Mouse (Mus musculus) right cerebral cortex, adult 2 months (tissue): Measurements from ENCODE around the gene Pcolce2.
A peak's percentile ranks its signal among the peaks of the same experiment; 100 is the strongest.
"Not testable (repeated sequence)": the region's sequence is repeated elsewhere in the genome, so short reads cannot be mapped to it uniquely, and the experiment has no call there.

Source experiments
- DNase-seq, 2 experiments: peaks; one replicate each; pipeline ENCODE4 v3.0.0; 2021 to 2022; ENCODE audit warnings: low spot score in 2 of 2

The Pcolce2 gene

DNA sequence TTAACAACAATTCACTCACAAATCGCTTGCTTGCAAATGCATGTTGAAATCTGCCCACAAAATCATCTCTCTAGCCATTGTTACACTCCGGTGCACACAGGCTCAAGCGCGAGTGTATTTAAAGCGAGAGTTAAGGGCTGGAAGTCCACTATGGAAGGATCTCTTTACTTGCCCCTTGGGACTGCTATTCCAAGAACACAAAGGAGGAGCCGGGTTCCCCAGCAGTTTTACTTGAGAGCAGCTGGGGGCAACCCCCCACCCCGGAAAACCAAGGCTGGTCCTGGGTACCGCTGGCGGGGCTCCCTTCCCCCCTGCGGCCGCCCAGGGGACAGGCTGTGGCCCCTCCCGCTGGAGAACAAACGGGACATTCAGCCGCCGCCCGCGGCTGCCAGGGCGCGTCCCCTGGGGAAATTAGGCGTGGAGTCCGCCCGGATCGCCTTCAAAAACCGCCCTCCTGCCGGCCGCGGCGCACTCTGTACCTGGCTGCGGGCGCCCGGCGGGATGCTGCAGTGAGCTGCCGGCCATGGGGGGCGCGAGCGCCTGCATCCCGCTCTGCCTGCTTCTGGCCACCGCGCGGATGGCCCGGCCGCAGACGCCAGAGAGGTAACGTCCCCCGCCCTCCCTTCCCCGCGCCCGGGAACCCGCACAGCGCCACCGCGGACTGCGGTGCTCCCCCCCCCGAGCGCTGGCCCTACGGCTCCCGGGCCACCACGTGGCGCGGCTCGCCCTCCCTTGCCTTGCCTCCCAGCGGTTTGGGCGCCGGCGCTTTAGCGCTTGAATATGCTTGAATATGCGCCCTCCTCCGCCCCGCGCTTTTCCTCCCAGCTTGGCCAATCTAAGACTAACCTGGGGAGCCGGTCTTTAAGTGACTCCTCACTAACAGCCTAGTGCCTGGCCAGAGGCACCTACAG lies at the start of gene Pcolce2:
Gene Pcolce2 (plus strand): TSS at position 331 of the 911 bp plus-strand sequence.
- DNase-seq: peak; percentile 17 to 18

DNA sequence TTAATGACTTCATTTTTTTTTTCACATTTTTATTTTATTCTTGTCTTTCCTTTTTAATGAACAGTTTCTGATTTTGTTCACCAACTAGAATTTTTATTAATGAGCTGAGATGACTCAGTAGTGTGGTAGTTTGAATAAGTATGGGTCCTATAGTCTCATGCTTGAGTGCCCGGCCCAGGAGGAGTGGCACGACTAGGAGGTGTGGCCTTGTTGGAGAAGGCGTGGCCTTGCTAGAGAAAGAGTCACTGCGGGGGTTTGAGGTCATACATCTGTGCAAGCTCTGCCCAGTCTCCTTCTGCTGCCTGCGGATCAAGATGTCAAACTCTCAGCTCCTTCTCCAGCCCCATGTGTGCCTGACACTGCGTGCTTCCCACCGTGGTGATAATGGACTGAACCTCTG lies 49.3 kb upstream of the Pcolce2 start:
- no peak for DNase-seq

DNA sequence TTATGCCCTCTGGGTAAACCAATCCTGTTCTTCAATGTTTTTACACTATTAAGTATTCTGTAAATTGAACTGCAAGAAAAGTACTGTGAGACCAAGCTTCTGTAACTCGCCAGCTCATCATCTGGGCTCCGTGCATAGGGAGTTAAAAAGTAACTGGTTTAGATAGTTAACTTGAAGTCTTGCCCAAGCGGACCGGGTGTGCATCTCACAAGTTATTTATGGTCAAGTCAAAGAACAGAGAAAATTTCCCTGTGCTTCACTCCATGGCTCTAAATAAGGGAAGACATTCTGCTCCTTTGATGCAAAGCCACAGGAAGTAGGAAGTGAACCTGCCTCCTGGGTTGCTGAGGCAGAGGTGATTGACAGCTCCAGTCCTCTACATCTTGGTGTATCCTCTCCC lies 43.1 kb upstream of the Pcolce2 start:
- DNase-seq: no peak

DNA sequence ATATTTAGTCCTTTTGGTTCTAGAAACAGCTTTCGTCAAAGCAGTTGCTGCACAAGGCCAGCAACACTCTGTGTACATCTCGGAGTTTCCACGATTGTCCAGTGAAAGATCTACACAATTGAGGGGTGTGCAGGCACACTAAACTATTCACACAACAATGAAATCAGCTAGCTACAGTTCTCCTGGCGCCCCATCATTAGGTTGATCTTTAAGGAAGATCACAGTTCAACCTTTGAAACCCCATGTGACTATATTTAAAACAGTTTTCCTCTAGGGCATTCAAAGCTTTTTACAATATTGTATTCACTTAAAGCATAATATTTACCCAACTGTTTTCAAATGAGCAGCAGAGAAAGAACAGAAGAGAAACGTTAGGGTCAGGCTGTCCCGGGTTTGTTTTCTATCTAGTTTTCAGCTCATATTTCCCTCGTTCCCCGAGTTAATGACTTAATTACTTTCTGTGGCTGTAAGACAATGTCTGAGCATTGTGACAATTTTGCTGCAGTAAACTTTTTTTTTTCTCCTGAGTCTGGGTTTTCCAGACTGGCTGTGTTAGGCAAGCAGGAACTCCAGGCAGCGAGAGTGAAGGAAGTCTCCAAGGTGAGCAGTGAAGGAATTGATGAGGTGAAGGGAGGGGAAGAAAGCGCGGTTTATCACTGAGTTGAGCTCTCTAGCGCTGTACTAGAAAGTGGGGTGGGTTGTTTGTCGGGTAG lies 39.8 kb upstream of the Pcolce2 start:
- no peak for DNase-seq

DNA sequence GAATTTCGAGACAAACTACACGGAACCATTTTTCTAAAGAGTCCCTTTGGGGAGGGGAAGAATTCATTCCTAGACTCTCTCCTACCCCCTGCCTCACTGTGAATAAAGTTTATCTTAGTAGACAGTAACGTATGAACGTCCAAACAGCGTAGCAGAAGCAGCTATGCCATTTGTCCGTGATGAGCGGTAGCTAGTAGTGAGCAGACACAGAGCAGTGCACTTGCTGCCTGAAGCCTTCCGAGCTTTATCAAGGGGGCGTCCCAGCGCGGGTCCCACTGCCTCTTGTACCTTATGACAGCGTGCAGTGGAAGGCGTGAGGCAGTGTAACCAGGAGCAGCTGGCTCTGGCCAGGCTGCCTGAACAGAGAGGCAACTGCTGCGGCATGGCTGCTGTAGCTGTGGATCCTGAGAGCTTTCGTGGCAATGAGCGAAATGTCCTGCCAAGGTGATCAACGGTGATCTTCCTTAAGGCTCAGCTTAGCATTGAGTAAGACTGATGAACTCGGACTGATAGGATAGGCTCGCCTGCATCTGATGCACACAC lies 39.2 kb upstream of the Pcolce2 start:
- DNase-seq: no peak

DNA sequence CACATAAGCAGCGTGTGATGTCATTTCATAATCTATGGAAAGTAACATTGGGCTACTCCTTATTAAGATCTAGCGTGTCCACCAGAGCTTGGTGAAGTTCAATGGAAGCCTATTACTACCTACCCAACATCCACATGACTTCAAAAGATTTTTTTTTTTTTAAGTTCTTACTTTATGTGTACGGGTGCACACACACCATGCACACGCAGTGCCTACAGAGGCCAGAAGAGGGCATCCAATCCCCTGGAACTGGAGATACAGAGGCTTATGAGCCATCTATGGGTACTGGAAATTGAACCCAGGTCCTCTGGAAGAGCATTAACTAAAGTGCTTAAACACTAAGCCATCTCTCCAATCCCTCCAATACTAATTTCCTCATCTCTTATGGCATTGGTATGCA lies 38.0 kb upstream of the Pcolce2 start:
- no peak for DNase-seq

DNA sequence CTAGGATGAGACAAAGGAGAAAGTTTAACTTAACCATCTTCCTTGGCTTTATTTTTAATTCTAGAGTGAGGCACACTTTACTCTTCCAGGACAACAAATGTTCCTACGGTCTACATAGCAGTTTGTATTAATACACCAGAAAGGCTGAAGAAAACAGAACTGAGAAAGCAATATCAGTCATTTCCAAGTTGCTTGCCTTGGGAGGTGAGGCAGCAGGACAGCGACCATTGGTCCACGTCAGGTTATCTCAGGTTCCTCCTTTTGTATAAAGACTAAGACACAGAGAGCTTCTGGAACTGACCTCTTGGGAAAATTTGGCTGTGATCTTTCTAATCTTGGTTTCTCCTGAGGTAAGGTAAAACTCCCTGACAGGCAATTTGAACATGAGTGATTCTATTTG lies 34.6 kb upstream of the Pcolce2 start:
- no peak for DNase-seq

DNA sequence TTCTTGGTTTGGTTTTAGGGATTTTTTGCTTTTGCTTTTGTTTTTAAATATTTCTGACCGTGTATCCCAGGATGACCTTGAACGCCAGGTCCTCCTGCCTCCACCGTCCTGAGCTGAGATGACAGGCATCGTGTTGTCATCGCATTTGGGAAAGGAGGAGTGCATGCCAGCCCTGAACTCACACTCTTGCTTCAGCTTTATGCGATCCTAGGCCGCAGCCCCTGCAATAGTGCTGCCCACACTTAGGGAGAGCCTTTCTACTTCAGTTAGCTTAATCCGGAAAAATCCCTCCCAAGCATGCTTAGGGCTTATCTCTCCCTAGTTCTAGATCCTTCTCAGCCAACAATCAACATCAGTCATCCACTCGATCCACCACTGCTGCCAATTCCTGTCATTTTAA lies 34.1 kb upstream of the Pcolce2 start:
- DNase-seq: no peak

DNA sequence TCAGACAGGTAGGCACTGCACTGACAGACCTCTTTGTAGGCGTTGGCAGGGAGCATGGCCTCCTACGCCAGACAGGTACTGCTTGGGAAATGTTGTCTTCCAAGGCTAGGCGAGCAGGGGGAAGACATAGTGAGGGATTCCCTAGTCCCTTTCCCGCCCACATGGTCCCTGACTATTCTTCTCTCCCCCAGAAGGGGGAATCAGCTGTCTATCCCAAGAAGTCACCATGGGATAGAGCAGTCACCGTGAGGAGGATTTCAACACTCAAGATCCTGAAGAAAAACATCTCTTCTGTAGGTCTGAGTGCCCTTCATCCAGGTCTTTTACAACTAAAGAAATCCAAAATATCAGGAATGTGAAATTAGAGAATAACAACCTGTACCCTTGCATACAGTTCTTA lies 30.2 kb upstream of the Pcolce2 start:
- DNase-seq: no peak

DNA sequence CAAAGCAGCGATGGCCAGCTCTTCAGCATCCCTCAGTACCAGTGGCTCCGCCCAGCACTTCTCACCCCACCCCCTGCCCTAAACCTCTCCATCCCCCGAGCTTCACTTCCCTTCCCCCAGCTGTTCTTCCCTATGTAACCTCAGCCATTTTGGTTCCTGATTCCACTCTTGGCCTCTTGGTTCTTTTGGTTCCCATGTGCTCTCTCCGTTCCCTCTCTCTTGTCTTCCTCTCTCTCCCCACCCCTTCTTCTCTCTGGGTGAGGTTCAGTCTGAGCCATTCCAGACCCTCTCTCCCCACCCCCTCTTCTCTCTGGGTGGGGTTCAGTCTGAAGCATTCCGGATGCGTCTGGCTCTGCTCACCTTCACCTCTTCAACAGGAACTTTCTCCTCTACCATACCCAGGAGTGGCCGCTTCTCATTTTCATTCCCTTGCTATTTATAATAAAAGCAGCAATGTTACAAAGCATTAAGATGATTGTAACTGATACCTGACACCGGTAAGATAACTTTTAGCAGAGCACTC lies 25.1 kb upstream of the Pcolce2 start:
- no peak for DNase-seq

DNA sequence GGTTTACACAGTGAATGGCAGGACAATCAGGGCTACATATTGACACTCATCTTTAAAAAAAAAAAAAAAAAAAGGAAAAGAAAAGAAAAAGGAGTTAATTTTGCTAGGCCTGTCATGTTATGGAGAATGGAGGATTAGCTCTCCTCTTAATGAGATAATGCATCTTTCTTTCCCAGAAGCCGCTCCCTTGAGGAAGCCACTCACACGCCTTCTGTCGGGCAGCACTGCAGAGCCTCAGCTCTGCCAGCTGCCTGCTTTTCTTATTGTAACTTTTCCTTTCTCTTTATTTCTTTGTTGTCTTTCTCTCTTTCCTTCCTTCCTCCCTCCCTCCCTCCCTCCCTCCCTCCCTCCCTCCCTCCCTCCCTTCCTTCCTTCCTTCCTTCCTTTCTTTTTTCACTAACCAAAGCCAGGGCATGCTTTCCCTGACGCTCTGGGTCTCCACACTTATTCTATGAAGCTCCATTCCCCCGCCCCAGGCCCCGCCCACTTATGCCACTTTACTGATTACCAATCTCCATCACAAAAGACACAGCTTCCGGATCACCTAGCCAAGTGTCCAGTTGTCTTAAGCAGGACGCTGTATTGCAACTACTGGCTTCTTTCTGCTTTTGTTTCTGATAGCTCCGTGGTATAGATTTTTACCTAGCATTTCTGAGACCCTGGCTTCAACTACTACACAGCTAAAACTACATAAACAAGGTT lies 23.8 kb upstream of the Pcolce2 start:
- no peak for DNase-seq

DNA sequence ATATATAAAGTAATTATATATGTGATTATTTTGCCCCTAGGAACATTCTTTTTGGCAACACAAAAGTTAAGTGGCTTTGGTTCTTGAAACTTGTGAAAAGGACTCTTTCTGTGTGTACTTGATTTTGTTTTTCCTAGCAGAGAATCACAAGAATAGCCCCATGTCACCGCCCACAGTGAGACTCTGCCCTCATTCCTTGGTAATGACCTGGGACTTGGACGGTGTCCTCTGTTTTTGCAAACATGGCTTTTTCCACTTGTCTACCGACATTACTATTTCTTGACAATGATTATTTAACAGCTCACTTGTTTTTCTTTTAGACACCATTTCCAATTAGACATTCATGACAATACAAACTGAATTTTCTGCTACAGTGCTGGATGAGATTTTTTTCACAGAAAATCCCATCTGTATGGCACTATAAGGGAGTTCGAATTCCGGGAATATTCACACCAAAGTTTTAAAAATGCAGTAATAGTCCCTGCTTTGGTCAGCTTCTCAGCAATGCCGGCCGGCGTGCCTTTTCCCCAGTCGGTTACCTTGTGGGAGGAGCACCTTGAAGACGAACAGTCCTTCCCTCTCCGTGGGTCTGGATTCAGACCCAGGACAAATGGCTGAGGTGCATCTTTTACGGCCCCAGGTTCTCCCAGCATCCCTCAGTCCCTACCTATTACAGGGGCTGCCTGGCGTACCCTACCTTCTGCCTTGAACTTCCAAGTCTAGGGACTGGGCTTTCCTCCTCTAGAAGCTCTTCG lies 22.4 kb upstream of the Pcolce2 start:
- DNase-seq: no peak

DNA sequence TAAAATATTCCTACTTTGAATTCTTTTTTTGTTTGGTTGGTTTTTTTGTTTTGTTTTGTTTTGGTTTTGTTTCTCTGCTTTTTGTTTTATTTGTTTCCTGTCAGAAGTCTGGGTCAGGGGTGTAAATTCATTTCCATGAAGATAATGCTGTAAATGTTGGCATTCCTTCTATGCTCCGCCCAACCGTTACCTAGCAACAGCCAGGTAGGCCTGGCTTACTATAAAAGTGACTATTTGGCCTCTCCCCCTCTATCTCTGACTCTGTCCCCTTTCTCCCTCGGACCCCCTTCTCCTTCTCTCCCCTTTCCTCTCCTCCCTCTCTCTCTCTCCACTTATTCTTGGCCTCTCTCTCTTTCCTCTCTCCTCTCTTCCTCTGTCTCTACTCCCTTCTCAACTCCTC lies 21.4 kb upstream of the Pcolce2 start:
- DNase-seq: no peak

DNA sequence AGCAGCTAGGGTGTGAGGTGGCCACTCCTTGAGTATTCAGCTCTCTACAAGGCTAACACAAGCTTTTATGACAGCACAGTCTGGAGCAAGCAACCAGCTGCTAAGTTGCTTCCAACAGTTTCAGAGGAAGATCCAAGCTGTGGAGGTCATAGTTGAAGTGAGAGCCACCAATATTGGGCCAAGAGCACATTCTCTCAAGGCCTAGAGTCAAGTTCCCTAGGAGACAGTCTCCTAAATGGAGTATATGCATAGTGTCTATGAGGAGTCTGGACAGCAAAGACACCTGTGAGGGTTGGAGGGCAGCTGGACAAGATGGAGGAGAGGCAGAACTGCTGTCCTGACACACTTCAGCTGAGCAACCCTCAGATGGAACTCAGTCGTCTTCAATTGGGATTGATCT lies 18.8 kb upstream of the Pcolce2 start:
- no peak for DNase-seq

DNA sequence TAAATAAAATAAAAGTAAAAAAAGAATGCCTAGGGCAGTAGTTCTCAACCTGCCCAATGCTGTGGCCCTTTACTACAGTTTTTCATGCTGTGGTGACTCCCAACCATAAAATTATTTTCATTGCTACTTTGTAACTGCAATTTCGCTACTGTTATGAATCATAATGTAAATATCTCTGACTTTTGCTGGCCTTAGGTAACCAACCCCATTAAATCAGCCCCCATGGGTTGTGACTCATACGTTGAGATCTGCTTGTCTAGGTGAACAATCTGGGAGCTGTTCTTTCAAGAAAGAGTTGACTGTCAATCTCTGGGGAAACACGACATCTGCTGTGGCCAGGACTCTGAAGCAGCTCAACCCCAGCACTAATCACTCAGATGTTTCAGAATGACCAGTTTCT lies 13.3 kb upstream of the Pcolce2 start:
- DNase-seq: no peak

DNA sequence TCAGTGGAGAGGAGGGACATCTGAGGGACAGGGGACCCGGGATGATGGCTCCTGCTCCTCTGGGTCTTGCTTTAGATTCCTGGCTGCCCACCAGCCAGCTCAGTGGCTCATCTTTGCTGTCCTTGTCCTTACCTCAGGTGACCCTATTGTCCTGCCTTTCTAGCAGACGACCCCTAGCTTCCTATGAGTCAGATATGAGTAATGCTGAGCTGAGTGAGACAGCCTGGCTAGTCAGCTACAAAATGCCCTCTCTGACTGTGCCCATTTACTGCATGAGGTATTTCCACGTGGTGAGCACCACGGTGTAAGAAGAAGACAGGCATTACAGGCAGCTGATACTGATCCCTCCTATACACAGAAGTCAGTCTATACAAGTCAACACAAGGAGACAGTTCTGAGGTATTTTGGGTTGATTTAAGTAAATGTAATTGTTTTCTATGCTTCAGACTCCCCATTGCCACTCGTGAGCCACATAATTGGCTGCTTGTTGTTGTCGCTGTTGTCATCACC lies 8.9 kb upstream of the Pcolce2 start:
- no peak for DNase-seq

DNA sequence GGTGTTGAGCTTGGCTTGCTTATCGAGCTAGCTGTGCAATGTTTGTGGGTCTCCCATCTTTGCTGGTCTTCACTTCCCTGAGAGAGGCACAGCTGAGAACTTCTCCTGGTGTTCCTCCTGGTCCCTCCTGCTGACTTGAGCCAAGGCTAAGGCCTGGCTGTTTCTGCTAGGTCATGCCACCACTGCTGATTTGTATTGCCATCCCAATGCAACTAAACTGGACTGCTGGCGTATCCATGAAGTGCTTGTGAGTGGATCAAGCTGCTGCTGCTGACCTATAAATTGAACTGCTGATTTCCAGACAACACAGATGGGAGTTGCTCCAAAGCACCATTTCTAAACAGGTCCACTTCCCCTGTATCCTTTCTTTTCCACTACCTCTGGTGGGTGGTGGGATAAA lies 7.8 kb upstream of the Pcolce2 start:
- not testable (repeated sequence) for DNase-seq

DNA sequence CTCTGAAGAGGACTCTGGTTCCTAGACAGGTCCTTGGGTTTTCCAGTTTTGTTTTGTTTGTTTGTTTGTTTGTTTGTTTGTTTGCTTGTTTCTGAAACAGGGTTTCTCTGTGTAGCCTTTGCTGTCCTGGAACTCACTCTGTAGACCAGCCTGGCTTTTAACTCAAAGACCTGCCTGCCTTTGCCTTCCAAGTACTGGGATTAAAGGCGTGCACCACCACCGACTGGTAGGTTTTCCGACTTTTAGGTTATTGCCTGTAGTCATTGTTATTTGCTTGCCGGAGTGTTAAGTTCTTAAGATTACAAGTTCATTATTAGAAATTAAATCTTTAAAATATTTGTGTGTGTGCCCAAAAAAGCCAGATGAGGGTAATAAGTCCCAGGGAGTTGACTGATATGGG lies 1.0 kb upstream of the Pcolce2 start:
- DNase-seq: no peak

DNA sequence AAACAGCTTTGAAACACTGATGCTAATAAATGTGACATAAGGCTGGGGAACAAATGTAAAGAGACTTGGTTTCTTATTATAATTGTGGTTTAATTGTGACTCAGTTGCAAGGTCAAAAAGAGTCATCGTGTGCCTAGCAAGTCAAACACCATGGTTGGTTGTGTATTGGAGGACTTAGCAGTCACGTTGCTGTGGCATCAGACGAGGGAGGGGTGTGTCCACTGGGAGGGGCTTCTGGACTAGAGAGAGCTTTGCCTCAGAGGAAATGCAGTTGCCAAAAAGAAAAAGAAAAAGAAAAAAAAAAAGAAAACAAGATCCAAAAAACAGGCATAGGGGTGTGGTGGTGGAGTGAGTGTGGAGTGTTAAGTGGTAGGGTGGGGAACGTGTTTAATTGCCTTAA lies 2.5 kb downstream of the Pcolce2 start:
- no peak for DNase-seq

DNA sequence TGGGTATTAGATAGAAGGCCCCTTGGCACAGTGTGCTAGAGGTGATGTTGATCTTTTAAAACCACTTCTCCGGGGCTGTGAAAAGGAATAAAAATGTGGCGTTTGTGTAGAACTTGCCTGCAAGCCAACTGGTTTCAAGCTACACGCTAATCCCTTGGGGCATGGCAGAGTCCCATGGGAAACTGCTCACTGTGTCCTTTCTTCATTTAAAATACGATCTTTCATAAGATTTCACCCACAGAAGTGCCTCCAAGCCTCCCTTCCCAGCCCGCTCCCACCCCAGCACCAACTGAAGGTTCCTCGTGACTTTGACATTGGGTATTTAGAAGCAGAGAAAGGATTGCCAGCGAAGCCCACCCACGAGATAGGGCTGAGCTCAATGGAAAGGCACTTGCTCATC lies 8.5 kb downstream of the Pcolce2 start:
- DNase-seq: no peak

DNA sequence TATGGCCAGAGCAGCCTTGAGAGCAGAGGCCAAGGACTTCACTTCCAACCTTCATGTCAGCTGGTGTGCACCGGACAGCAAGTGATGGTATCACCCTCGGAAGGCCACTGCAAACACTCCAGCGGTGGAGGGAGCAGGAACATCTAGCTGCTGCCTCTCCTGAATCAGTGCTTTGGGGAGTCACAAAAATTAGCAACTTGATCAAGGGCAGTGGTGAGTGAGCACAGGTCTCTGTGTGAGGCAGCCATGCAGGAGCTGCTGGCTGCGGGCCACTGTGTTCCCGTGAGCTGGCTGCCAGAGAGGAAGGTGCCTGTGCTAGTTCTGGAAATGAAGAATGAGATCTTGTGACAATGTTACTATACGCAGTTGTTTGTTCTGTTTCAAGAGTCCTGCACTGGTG lies 16.0 kb downstream of the Pcolce2 start:
- DNase-seq: no peak
